Mouse (Mus musculus): Measurements from ENCODE around the gene Slc5a9.

Gene Slc5a9

GRCm38 (mm10) chr4:111902775-111903174 is at the start of gene Slc5a9:
Gene Slc5a9, minus strand, starts transcription at chr4:111902918.
- in situ Hi-C loops (cut with MboI; ENCODE audit: low pct_unique_long_range_greater_than_20kb in 1 of 2, low sequenced_read_pairs in 2 of 2, unreplicated experiment in 1 of 2), result loop anchor here in 1 of 2 experiments (10.0 kb wide), 1 partner anchor 52 kb away; no protein-coding TSS in a partner anchor

- in situ Hi-C loops (cut with MboI; ENCODE audit: low pct_unique_long_range_greater_than_20kb in 1 of 2, low sequenced_read_pairs in 2 of 2, unreplicated experiment in 1 of 2), result no loop called here
Measured at GRCm38 (mm10) chr4:111919092-111919491, 16.4 kb upstream of the Slc5a9 start, which contains the start of gene Skint8. Gene Skint8, plus strand, starts transcription at chr4:111919392.

GRCm38 (mm10) chr4:111907926-111908325 is 5.2 kb upstream of the Slc5a9 start:
- in situ Hi-C loops (cut with MboI; ENCODE audit: low pct_unique_long_range_greater_than_20kb in 1 of 2, low sequenced_read_pairs in 2 of 2, unreplicated experiment in 1 of 2), result loop anchor here in 1 of 2 experiments (10.0 kb wide), 1 partner anchor 47 kb away; no protein-coding TSS in a partner anchor

- in situ Hi-C loops (cut with MboI; ENCODE audit: low pct_unique_long_range_greater_than_20kb in 1 of 2, low sequenced_read_pairs in 2 of 2, unreplicated experiment in 1 of 2), result loop anchor here in 1 of 2 experiments (10.0 kb wide), 1 partner anchor 53 kb away; no protein-coding TSS in a partner anchor
Measured at GRCm38 (mm10) chr4:111901473-111901872, 1.2 kb downstream of the Slc5a9 start.

- in situ Hi-C loops (cut with MboI; ENCODE audit: low pct_unique_long_range_greater_than_20kb in 1 of 2, low sequenced_read_pairs in 2 of 2, unreplicated experiment in 1 of 2), result loop anchor here in 1 of 2 experiments (10.0 kb wide), 1 partner anchor 54 kb away; no protein-coding TSS in a partner anchor
Measured at GRCm38 (mm10) chr4:111900491-111900890, 2.2 kb downstream of the Slc5a9 start.

GRCm38 (mm10) chr4:111898566-111898965 is 4.2 kb downstream of the Slc5a9 start:
- in situ Hi-C loops (cut with MboI; ENCODE audit: low pct_unique_long_range_greater_than_20kb in 1 of 2, low sequenced_read_pairs in 2 of 2, unreplicated experiment in 1 of 2), result loop anchor here in 1 of 2 experiments (25.0 kb wide), 1 partner anchor 764 kb away; no protein-coding TSS in a partner anchor

GRCm38 (mm10) chr4:111897755-111898154 is 5.0 kb downstream of the Slc5a9 start:
- in situ Hi-C loops (cut with MboI; ENCODE audit: low pct_unique_long_range_greater_than_20kb in 1 of 2, low sequenced_read_pairs in 2 of 2, unreplicated experiment in 1 of 2), result loop anchor here in 1 of 2 experiments (25.0 kb wide), 1 partner anchor 765 kb away; no protein-coding TSS in a partner anchor

GRCm38 (mm10) chr4:111892138-111892537 is 10.6 kb downstream of the Slc5a9 start:
- in situ Hi-C loops (cut with MboI; ENCODE audit: low pct_unique_long_range_greater_than_20kb in 1 of 2, low sequenced_read_pairs in 2 of 2, unreplicated experiment in 1 of 2), result loop anchor here in 1 of 2 experiments (25.0 kb wide), 1 partner anchor 770 kb away; no protein-coding TSS in a partner anchor

- in situ Hi-C loops (cut with MboI; ENCODE audit: low pct_unique_long_range_greater_than_20kb in 1 of 2, low sequenced_read_pairs in 2 of 2, unreplicated experiment in 1 of 2), result loop anchor here in 1 of 2 experiments (25.0 kb wide), 1 partner anchor 776 kb away; no protein-coding TSS in a partner anchor
Measured at GRCm38 (mm10) chr4:111886607-111887006, 16.1 kb downstream of the Slc5a9 start.

- in situ Hi-C loops (cut with MboI; ENCODE audit: low pct_unique_long_range_greater_than_20kb in 1 of 2, low sequenced_read_pairs in 2 of 2, unreplicated experiment in 1 of 2), result loop anchor here in 1 of 2 experiments (25.0 kb wide), 1 partner anchor 776 kb away; no protein-coding TSS in a partner anchor
Measured at GRCm38 (mm10) chr4:111886018-111886417, 16.7 kb downstream of the Slc5a9 start.

- in situ Hi-C loops (cut with MboI; ENCODE audit: low pct_unique_long_range_greater_than_20kb in 1 of 2, low sequenced_read_pairs in 2 of 2, unreplicated experiment in 1 of 2), result loop anchor here in 1 of 2 experiments (25.0 kb wide), 1 partner anchor 779 kb away; no protein-coding TSS in a partner anchor
Measured at GRCm38 (mm10) chr4:111883543-111883942, 19.2 kb downstream of the Slc5a9 start.

GRCm38 (mm10) chr4:111880112-111880875 is 22.4 kb downstream of the Slc5a9 start:
- in situ Hi-C loops (cut with MboI; ENCODE audit: low pct_unique_long_range_greater_than_20kb in 1 of 2, low sequenced_read_pairs in 2 of 2, unreplicated experiment in 1 of 2), result loop anchor here in 1 of 2 experiments (25.0 kb wide), 1 partner anchor 782 kb away; no protein-coding TSS in a partner anchor

GRCm38 (mm10) chr4:111867743-111868401 is 34.8 kb downstream of the Slc5a9 start:
- in situ Hi-C loops (cut with MboI; ENCODE audit: low pct_unique_long_range_greater_than_20kb in 1 of 2, low sequenced_read_pairs in 2 of 2, unreplicated experiment in 1 of 2), result no loop called here

- in situ Hi-C loops (cut with MboI; ENCODE audit: low pct_unique_long_range_greater_than_20kb in 1 of 2, low sequenced_read_pairs in 2 of 2, unreplicated experiment in 1 of 2), result no loop called here
Measured at GRCm38 (mm10) chr4:111866701-111867100, 36.0 kb downstream of the Slc5a9 start.

GRCm38 (mm10) chr4:111852626-111853025 is 50.1 kb downstream of the Slc5a9 start:
- in situ Hi-C loops (cut with MboI; ENCODE audit: low pct_unique_long_range_greater_than_20kb in 1 of 2, low sequenced_read_pairs in 2 of 2, unreplicated experiment in 1 of 2), result no loop called here

GRCm38 (mm10) chr4:111838882-111839281 is 63.8 kb downstream of the Slc5a9 start:
- in situ Hi-C loops (cut with MboI; ENCODE audit: low pct_unique_long_range_greater_than_20kb in 1 of 2, low sequenced_read_pairs in 2 of 2, unreplicated experiment in 1 of 2), result no loop called here
